Mouse (Mus musculus) heart, adult 2 months (tissue): ENCODE results near the gene Chrna3.

Experiments
- CTCF ChIP-seq: fragments of 200-600 bp; IDR thresholded peaks from 2 replicates; pipeline ENCODE4 v1.8.1; 2022; ENCODE audit warnings: antibody characterized with exemption, mild to moderate bottlenecking, moderate library complexity
- EP300 ChIP-seq: fragments of 200-500 bp; IDR thresholded peaks from 2 replicates; pipeline ENCODE4 v1.6.1; 2011; ENCODE audit warnings: low read depth, low read length, control low read depth; ENCODE audit not compliant: insufficient read depth
- POLR2A ChIP-seq: fragments of 200-500 bp; IDR thresholded peaks from 2 replicates; pipeline ENCODE4 v1.6.1; 2011; ENCODE audit warnings: mild to moderate bottlenecking, low read depth, low read length, control low read depth; ENCODE audit not compliant: insufficient read depth

GRCm38 (mm10) chr9:55046764-55047163 lies 20.4 kb upstream of the Chrna3 start:
- TF ChIP-seq CTCF (peak; percentile 41), EP300 (no peak), POLR2A (no peak)
